Mouse (Mus musculus): ENCODE measurements around the gene Prokr2. TPM values are rescaled to one million over a fixed set of nuclear protein-coding genes. Genes with fewer than 3 reads are reported as not detected.
A peak's percentile ranks its signal among the peaks of the same experiment; 100 is the strongest.

The Prokr2 gene
- polyA plus RNA-seq, 1 experiment from 2014 or later: 2.6 TPM

GRCm38 (mm10) chr2:132375721-132376120 is 9.5 kb downstream of the Prokr2 start:
- H3K4me1 ChIP-seq (ENCODE audit: control insufficient read depth, insufficient read depth, low read length): peaks cover 2% of the 10 kb centered on the region; the same call in 1 of the 2 replicates
- H3K9ac ChIP-seq (ENCODE audit: low read depth, low read length): no peak overlapping the region
- no peak for ATAC-seq (replicated peaks; ENCODE audit: insufficient number of reproducible peaks, low FRiP score, low TSS enrichment)
- no peaks in the 10 kb centered on the region for H3K9me3 ChIP-seq (replicated peaks; ENCODE audit: control insufficient read depth, low read length)
- H3K27me3 ChIP-seq (ENCODE audit: control insufficient read depth, insufficient read depth, low read length): no peaks in the 10 kb centered on the region
- H3K36me3 ChIP-seq (ENCODE audit: control insufficient read depth, insufficient read depth, low read length): no peaks in the 10 kb centered on the region
- no peak overlapping the region for H3K27ac ChIP-seq (ENCODE audit: low read depth, low read length)
- 67% methylated on average over 3 of the region's 3 CpGs for WGBS (ENCODE audit: insufficient replicate concordance)
- no peak overlapping the region for H3K4me3 ChIP-seq (ENCODE audit: low read depth, low read length)
- no peak overlapping the region for H3K4me2 ChIP-seq

GRCm38 (mm10) chr2:132375135-132375534 is 10.1 kb downstream of the Prokr2 start:
- no peak overlapping the region for H3K4me3 ChIP-seq (ENCODE audit: low read depth, low read length)
- no peaks in the 10 kb centered on the region for H3K36me3 ChIP-seq (ENCODE audit: control insufficient read depth, insufficient read depth, low read length)
- H3K27me3 ChIP-seq (ENCODE audit: control insufficient read depth, insufficient read depth, low read length): no peaks in the 10 kb centered on the region
- no peak for ATAC-seq (replicated peaks; ENCODE audit: insufficient number of reproducible peaks, low FRiP score, low TSS enrichment)
- no peak overlapping the region for H3K4me2 ChIP-seq
- H3K9me3 ChIP-seq (replicated peaks; ENCODE audit: control insufficient read depth, low read length): no peaks in the 10 kb centered on the region
- H3K9ac ChIP-seq (ENCODE audit: low read depth, low read length): no peak overlapping the region
- H3K4me1 ChIP-seq (ENCODE audit: control insufficient read depth, insufficient read depth, low read length): peaks cover 2% of the 10 kb centered on the region; the same call in 1 of the 2 replicates
- 64% methylated on average over 9 of the region's 9 CpGs for WGBS (ENCODE audit: insufficient replicate concordance)
- H3K27ac ChIP-seq (ENCODE audit: low read depth, low read length): no peak overlapping the region

- no peaks in the 10 kb centered on the region for H3K36me3 ChIP-seq (ENCODE audit: control insufficient read depth, insufficient read depth, low read length)
- H3K9ac ChIP-seq (ENCODE audit: low read depth, low read length): no peak overlapping the region
- no peak for ATAC-seq (replicated peaks; ENCODE audit: insufficient number of reproducible peaks, low FRiP score, low TSS enrichment)
- H3K9me3 ChIP-seq (replicated peaks; ENCODE audit: control insufficient read depth, low read length): no peaks in the 10 kb centered on the region
- 86% methylated on average over 17 of the region's 17 CpGs for WGBS (ENCODE audit: insufficient replicate concordance)
- H3K27me3 ChIP-seq (ENCODE audit: control insufficient read depth, insufficient read depth, low read length): no peaks in the 10 kb centered on the region
- H3K4me2 ChIP-seq: no peak overlapping the region
- no peak overlapping the region for H3K4me3 ChIP-seq (ENCODE audit: low read depth, low read length)
- peaks cover 2% of the 10 kb centered on the region; the same call in 1 of the 2 replicates for H3K4me1 ChIP-seq (ENCODE audit: control insufficient read depth, insufficient read depth, low read length)
- no peak overlapping the region for H3K27ac ChIP-seq (ENCODE audit: low read depth, low read length)
These were observed 11.5 kb downstream of the Prokr2 start for GRCm38 (mm10) chr2:132373748-132374147.

- Histone ChIP-seq H3K27ac (ENCODE audit: low read depth, low read length) (no peak overlapping the region), H3K27me3 (ENCODE audit: control insufficient read depth, insufficient read depth, low read length) (no peaks in the 10 kb centered on the region), H3K4me1 (ENCODE audit: control insufficient read depth, insufficient read depth, low read length) (no peaks in the 10 kb centered on the region), H3K9ac (ENCODE audit: low read depth, low read length) (no peak overlapping the region), H3K36me3 (ENCODE audit: control insufficient read depth, insufficient read depth, low read length) (no peaks in the 10 kb centered on the region), H3K4me2 (no peak overlapping the region), H3K9me3 (replicated peaks; ENCODE audit: control insufficient read depth, low read length) (no peaks in the 10 kb centered on the region), H3K4me3 (ENCODE audit: low read depth, low read length) (no peak overlapping the region)
- ATAC-seq (replicated peaks; ENCODE audit: insufficient number of reproducible peaks, low FRiP score, low TSS enrichment): no peak
- 59% methylated on average over 3 of the region's 3 CpGs for WGBS (ENCODE audit: insufficient replicate concordance)
These were observed 16.8 kb downstream of the Prokr2 start for GRCm38 (mm10) chr2:132368433-132368832.

- 75% methylated on average over 11 of the region's 11 CpGs for WGBS (ENCODE audit: insufficient replicate concordance)
- ATAC-seq (replicated peaks; ENCODE audit: insufficient number of reproducible peaks, low FRiP score, low TSS enrichment): no peak
- Histone ChIP-seq H3K36me3 (ENCODE audit: control insufficient read depth, insufficient read depth, low read length) (no peaks in the 10 kb centered on the region), H3K4me3 (ENCODE audit: low read depth, low read length) (no peak overlapping the region), H3K4me1 (ENCODE audit: control insufficient read depth, insufficient read depth, low read length) (no peaks in the 10 kb centered on the region; the same call in 1 of the 2 replicates), H3K27ac (ENCODE audit: low read depth, low read length) (no peak overlapping the region), H3K27me3 (ENCODE audit: control insufficient read depth, insufficient read depth, low read length) (no peaks in the 10 kb centered on the region), H3K9me3 (replicated peaks; ENCODE audit: control insufficient read depth, low read length) (no peaks in the 10 kb centered on the region), H3K9ac (ENCODE audit: low read depth, low read length) (no peak overlapping the region), H3K4me2 (no peak overlapping the region)
These were observed 41.4 kb downstream of the Prokr2 start for GRCm38 (mm10) chr2:132343846-132344245.

- Histone ChIP-seq H3K4me1 (ENCODE audit: control insufficient read depth, insufficient read depth, low read length) (no peaks in the 10 kb centered on the region; the same call in 1 of the 2 replicates), H3K9ac (ENCODE audit: low read depth, low read length) (no peak overlapping the region), H3K36me3 (ENCODE audit: control insufficient read depth, insufficient read depth, low read length) (no peaks in the 10 kb centered on the region), H3K4me3 (ENCODE audit: low read depth, low read length) (no peak overlapping the region), H3K27ac (ENCODE audit: low read depth, low read length) (no peak overlapping the region), H3K27me3 (ENCODE audit: control insufficient read depth, insufficient read depth, low read length) (no peaks in the 10 kb centered on the region), H3K9me3 (replicated peaks; ENCODE audit: control insufficient read depth, low read length) (no peaks in the 10 kb centered on the region), H3K4me2 (no peak overlapping the region)
- no peak for ATAC-seq (replicated peaks; ENCODE audit: insufficient number of reproducible peaks, low FRiP score, low TSS enrichment)
- WGBS (ENCODE audit: insufficient replicate concordance): 68% methylated on average over 3 of the region's 3 CpGs
These were observed 44.0 kb downstream of the Prokr2 start for GRCm38 (mm10) chr2:132341293-132341692.

- Histone ChIP-seq H3K27ac (ENCODE audit: low read depth, low read length) (peak overlapping the region; percentile 29; the same call in 1 of the 2 replicates), H3K36me3 (ENCODE audit: control insufficient read depth, insufficient read depth, low read length) (no peaks in the 10 kb centered on the region), H3K9me3 (replicated peaks; ENCODE audit: control insufficient read depth, low read length) (no peaks in the 10 kb centered on the region), H3K4me3 (ENCODE audit: low read depth, low read length) (no peak overlapping the region), H3K4me2 (no peak overlapping the region), H3K9ac (ENCODE audit: low read depth, low read length) (no peak overlapping the region), H3K27me3 (ENCODE audit: control insufficient read depth, insufficient read depth, low read length) (no peaks in the 10 kb centered on the region), H3K4me1 (ENCODE audit: control insufficient read depth, insufficient read depth, low read length) (no peaks in the 10 kb centered on the region; the same call in 1 of the 2 replicates)
- no peak for ATAC-seq (replicated peaks; ENCODE audit: insufficient number of reproducible peaks, low FRiP score, low TSS enrichment)
- 44% methylated on average over 2 of the region's 2 CpGs for WGBS (ENCODE audit: insufficient replicate concordance)
These were observed 44.9 kb downstream of the Prokr2 start for GRCm38 (mm10) chr2:132340350-132340749.

GRCm38 (mm10) chr2:132337202-132337601 is 48.0 kb downstream of the Prokr2 start:
- ATAC-seq (replicated peaks; ENCODE audit: insufficient number of reproducible peaks, low FRiP score, low TSS enrichment): no peak
- Histone ChIP-seq H3K27me3 (ENCODE audit: control insufficient read depth, insufficient read depth, low read length) (no peaks in the 10 kb centered on the region), H3K36me3 (ENCODE audit: control insufficient read depth, insufficient read depth, low read length) (no peaks in the 10 kb centered on the region), H3K4me1 (ENCODE audit: control insufficient read depth, insufficient read depth, low read length) (no peaks in the 10 kb centered on the region; the same call in 1 of the 2 replicates), H3K4me2 (no peak overlapping the region), H3K9ac (ENCODE audit: low read depth, low read length) (no peak overlapping the region), H3K4me3 (ENCODE audit: low read depth, low read length) (no peak overlapping the region), H3K9me3 (replicated peaks; ENCODE audit: control insufficient read depth, low read length) (no peaks in the 10 kb centered on the region), H3K27ac (ENCODE audit: low read depth, low read length) (no peak overlapping the region)
- 69% methylated on average over 2 of the region's 2 CpGs for WGBS (ENCODE audit: insufficient replicate concordance)

GRCm38 (mm10) chr2:132323541-132323940 is 61.7 kb downstream of the Prokr2 start:
- WGBS (ENCODE audit: insufficient replicate concordance): 42% methylated on average over 4 of the region's 4 CpGs
- no peak overlapping the region for H3K4me2 ChIP-seq
- H3K4me3 ChIP-seq (ENCODE audit: low read depth, low read length): no peak overlapping the region
- no peaks in the 10 kb centered on the region for H3K4me1 ChIP-seq (ENCODE audit: control insufficient read depth, insufficient read depth, low read length)
- ATAC-seq (replicated peaks; ENCODE audit: insufficient number of reproducible peaks, low FRiP score, low TSS enrichment): no peak; the same call in 1 of the 2 replicates
- H3K36me3 ChIP-seq (ENCODE audit: control insufficient read depth, insufficient read depth, low read length): no peaks in the 10 kb centered on the region
- H3K27me3 ChIP-seq (ENCODE audit: control insufficient read depth, insufficient read depth, low read length): no peaks in the 10 kb centered on the region
- no peak overlapping the region for H3K9ac ChIP-seq (ENCODE audit: low read depth, low read length)
- H3K27ac ChIP-seq (ENCODE audit: low read depth, low read length): no peak overlapping the region
- no peaks in the 10 kb centered on the region for H3K9me3 ChIP-seq (replicated peaks; ENCODE audit: control insufficient read depth, low read length)
